Mouse (Mus musculus): ENCODE measurements at regions not wholly inside any gene's neighbourhood (a gene's known extent, or its start where the extent isn't known, plus 50 kb on each side); places are given as distances from the start of the nearest gene placed in this dataset.

DNA sequence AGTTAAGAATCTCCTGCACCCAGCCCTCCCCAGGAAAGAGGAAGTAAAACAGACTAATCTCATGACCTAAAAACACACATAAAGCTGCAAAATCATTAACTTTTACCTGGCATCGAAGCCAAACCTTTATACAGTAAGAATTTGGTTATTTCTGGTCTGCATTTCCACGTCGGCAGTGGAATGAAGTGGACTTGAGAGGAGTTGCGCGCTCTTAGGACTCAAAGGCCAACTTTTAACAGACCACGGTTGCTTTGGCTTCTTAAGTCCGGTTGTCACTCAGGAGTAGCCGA, 159.2 kb upstream of the Nrip1 start:
- DNase-seq (ENCODE audit: low spot score in 2 of 2), result no peak
- intact Hi-C loops (cut with DNase I), result no loop called here

- DNase-seq (ENCODE audit: low spot score in 2 of 2), result no peak
- intact Hi-C loops (cut with DNase I), result no loop called here
These were observed 158.7 kb upstream of the Nrip1 start for GRCm38 (mm10) chr16:76532142-76532927.

- DNase-seq (ENCODE audit: low spot score in 2 of 2), result no peak
- intact Hi-C loops (cut with DNase I), result no loop called here
These were observed 157.3 kb upstream of the Nrip1 start for GRCm38 (mm10) chr16:76530886-76531285.

DNA sequence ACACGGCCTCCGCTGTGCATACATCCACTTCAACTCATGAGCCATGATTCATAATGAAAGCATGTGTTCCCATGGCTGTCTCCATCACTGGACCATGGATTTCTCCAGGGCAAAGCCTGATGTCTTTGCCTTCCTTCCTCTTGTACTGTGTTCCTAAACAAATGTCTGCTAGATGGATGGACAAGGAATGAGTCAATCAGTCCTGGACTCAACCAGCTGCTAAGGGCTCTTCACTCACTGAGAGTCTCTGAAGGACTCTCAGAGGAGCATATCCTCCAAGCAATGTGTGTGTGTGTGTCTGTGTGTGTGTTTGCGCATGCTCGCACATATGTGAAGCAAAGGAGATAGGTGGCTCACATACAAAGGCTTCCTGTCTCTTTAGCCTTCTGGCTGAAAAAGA, 156.0 kb upstream of the Nrip1 start:
- intact Hi-C loops (cut with DNase I), result no loop called here
- DNase-seq (ENCODE audit: low spot score in 2 of 2), result no peak

DNA sequence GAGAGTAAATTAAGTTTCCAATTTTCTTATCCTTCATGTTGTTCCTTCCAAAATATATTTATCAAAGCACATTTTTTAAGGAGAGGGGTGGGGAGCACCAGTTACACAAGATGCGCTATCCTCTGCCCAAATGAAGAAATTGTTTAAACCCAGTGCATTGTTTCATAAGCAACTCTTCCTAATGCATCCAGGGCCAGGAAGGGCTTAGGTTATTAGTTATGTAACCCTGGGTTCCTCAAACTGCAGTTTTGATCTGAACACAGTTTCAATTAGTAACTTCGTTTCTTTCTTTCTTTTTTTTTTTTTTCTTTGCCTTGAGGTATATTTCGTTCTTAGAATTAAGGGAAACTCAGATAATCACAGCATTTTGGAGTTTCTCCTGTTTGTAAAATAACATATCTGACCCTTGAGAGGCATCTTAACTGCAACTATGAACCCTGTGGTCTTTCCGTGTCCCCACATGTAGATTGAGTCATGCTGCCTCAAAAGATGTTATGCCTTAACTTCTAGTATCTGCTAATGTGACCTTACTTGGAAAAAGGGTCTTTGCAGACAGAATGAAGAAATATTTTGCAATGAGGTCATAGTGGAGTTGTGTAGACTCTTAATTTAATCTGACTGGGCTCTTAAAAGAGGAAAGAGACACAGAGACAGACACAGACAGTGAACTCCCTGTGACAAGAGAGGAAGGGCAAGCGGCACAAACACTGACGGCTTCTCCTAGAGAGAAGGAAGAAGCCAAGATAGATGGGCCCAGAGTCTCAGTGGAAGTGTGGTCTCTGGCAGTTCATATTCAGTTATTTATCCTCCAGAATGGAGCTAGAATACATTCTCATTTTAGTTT, 153.7 kb upstream of the Nrip1 start:
- intact Hi-C loops (cut with DNase I), result no loop called here
- no peak for DNase-seq (ENCODE audit: low spot score in 2 of 2)

DNA sequence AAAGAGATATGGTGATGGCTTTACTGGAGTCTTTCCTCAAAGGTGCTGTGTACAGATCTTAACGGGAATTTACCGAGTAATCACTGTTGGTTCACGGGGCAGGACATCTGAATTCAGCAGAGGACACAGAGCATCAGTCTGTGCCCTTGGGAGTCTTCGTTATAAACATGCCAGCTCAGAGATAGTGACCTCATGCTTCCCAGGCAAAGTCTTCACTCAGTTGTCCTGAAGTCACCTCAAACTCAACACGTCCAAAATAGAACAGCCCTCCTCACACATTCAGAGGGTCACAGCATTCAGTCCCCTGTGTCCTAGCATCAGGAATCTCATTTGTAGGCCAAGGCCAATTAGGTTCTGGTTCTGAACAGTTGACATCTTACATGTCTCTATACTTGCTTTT, 151.9 kb upstream of the Nrip1 start:
- intact Hi-C loops (cut with DNase I), result no loop called here
- no peak for DNase-seq (ENCODE audit: low spot score in 2 of 2)

GRCm38 (mm10) chr16:76524921-76525320, 151.3 kb upstream of the Nrip1 start:
- intact Hi-C loops (cut with DNase I), result no loop called here
- DNase-seq (ENCODE audit: low spot score in 2 of 2), result no peak

DNA sequence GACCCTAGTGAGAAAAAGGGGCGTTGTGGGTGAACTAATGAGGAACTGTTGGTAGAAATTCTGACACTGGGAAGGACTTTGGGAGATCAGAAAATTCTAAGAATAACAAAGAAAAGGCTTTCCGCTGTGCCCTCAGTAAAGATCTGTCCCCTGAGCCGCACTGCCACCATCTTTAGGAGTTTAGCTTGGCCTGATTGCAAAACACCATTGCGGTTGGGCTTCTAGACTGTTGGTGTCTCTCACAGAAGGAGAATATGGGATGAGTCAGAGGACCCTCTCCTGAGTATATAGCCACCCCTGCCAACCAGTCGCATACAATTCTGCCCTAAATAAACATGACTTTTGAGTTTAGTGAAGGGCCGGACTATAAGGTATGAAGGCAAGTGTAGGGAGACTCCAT, 147.5 kb upstream of the Nrip1 start:
- DNase-seq (ENCODE audit: low spot score in 2 of 2), result no peak

DNA sequence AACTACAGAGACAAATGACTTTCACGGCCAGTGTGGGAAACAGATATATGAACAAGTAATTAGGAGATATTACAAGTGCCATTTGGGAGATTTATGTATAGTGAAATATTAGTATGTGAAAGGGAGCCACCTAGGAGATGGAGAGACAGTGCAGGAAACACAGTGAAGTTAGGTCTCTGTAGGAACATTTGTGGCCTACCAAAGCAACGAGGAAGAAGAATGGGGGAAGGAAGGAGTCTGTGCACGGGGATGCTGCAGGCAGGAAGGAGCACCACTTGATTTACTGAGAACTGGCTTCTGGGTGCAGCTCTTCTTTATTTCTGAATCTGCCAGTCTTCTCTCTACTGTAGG, 147.0 kb upstream of the Nrip1 start:
- intact Hi-C loops (cut with DNase I), result no loop called here
- DNase-seq (ENCODE audit: low spot score in 2 of 2), result no peak

More for the DNA sequence above, 147.5 kb upstream of the Nrip1 start:
- intact Hi-C loops (cut with DNase I), result no loop called here

DNA sequence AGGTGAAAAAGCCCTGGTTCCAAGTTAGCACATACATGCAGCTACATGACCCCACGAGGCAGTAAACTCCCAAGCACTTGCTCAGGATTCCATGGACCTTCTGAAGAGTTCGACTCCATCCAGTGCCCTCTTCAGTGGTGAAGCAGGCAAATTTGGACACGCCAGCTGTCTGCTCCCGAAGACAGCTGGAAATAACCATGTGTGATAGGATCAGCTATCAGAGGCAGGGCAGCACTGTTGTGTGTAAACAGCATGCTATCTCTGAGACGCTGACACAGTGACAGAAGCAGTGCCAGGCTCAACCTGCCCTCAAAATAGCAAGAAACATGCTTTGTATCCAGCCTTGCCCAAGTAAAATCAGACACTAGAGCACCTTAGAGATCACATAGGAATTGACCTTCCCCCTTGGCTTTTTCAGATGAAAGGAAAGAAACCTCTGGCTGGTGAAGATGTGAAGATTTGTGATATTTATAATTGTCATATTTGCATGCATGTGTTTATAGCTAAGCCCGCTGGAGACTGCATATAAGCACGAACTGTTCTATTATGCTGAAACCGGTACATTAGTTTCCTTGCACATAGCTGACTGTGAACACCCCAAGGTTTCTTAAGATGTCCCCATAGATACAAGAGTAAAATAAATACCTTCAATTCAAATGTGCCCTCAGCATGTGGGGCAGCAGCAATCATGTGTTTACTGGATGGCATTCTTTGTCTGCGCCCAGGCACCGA, 146.4 kb upstream of the Nrip1 start:
- intact Hi-C loops (cut with DNase I), result no loop called here
- DNase-seq (ENCODE audit: low spot score in 2 of 2), result no peak

- intact Hi-C loops (cut with DNase I), result no loop called here
- DNase-seq (ENCODE audit: low spot score in 2 of 2), result no peak
These were observed 137.2 kb upstream of the Nrip1 start for GRCm38 (mm10) chr16:76510861-76511260.

DNA sequence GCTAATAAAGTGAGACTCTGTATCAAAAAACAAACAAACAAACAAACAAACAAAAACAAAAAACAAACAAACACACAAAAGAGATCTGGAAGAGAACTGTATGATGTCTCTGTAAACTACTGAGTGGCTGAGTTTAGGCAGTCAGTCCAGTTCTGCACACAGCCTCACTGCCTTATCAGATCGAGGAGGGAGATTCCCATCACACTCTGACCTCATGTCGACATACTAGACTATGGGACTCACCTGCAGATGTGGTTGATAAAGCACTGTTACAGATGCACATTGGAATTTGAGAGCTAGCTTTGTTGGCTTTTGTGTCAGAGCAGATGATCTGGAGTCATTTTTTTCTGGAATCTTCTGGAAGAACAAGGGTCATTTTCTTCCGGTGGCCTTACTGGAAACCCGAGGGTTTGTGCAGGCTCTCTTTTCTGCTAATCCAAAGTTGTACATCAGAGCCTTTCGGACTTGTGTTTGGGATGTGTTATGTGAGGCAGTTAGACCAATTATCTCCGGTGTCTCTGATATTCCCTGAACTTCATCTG, 135.6 kb upstream of the Nrip1 start:
- DNase-seq (ENCODE audit: low spot score in 2 of 2), result no peak
- intact Hi-C loops (cut with DNase I), result no loop called here

- DNase-seq (ENCODE audit: low spot score in 2 of 2), result no peak
- intact Hi-C loops (cut with DNase I), result no loop called here
These were observed 133.6 kb upstream of the Nrip1 start for GRCm38 (mm10) chr16:76507191-76507746.

GRCm38 (mm10) chr16:76506240-76506639, 132.6 kb upstream of the Nrip1 start:
- DNase-seq (ENCODE audit: low spot score in 2 of 2), result no peak
- intact Hi-C loops (cut with DNase I), result no loop called here

DNA sequence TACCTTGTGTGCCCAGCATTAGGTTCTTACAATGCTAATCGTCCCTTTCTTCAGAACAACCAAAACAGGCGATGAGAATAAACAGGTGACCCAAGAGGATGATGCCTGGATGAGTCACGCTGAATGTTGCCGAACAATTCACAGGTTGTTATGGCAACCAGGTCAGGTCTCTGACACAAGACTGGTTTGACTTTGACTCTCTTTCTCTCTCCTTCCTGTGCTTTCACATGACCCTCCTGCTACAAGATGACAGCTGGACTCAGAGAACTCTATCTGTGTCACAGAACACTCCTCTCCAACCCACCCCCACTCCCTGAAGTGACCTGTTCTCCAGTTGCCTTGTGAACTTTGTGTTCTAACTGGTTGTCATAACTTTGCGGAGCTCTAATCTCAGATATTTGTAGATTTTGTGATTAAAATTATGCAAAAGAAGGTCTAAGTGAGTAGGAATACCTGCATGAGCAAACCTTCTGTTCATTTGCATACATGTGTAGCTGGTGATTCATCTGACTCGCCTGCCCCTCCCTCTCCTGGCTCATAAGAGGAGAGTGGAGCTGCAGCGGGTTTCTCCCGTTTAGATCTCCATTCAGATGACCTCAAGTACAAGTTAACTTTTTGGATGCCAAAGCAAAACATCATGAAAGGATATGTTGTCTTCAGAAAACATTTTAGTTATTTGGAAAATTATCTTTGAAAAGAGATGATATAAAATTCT, 126.2 kb upstream of the Nrip1 start:
- no peak for DNase-seq (ENCODE audit: low spot score in 2 of 2)
- intact Hi-C loops (cut with DNase I), result no loop called here

GRCm38 (mm10) chr16:76498233-76498632, 124.6 kb upstream of the Nrip1 start:
- DNase-seq (ENCODE audit: low spot score in 2 of 2), result no peak
- intact Hi-C loops (cut with DNase I), result no loop called here

DNA sequence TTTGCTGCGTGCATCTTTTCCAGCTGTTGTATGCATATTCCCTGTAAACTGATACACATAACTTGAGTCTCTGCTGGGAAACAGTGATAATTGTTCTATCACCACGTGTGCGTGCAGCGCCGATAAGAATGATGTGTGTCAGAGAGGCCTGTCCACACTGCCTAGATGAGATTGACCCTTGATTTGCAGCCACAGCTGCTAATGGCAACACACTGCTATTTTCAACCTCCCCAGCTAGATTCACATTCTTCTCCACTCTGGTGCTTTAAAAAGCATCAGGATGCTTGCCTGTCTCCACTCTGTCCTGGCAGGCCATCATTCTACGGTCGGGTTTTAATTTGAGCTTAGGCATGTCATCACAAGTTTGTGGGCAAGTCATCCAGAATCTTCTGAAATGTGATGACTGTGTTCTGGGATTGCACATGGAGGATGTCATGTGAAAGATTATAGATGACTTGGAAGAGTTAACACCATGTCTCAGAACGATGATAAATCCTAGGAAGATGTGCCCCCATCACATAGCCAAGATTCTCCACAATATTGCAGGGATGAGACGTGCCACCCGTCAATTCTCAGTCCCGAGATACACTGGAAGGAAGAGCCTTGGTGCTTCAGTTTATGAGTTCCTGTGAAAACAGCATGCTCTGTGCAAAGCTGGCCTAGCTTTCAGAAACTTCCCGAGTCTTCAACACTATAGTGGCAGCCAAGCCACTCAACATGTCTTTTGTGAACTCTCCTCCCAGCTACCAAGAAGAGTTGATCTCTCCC, 123.6 kb upstream of the Nrip1 start:
- intact Hi-C loops (cut with DNase I), result no loop called here

GRCm38 (mm10) chr16:76483419-76483818, 109.8 kb upstream of the Nrip1 start:
- intact Hi-C loops (cut with DNase I), result no loop called here
- no peak for DNase-seq (ENCODE audit: low spot score in 2 of 2)

More for the DNA sequence above, 123.6 kb upstream of the Nrip1 start:
- DNase-seq (ENCODE audit: low spot score in 2 of 2), result no peak

- no peak for DNase-seq (ENCODE audit: low spot score in 2 of 2)
- intact Hi-C loops (cut with DNase I), result no loop called here
These were observed 108.3 kb upstream of the Nrip1 start for GRCm38 (mm10) chr16:76481966-76482365.

All from left cerebral cortex, postnatal 36 days (tissue).